Mouse (Mus musculus) left cerebral cortex, adult 9 months (tissue): ENCODE measurements at regions not wholly inside any gene's neighbourhood (a gene's known extent, or its start where the extent isn't known, plus 50 kb on each side); places are given as distances from the start of the nearest gene placed in this dataset.
A peak's percentile ranks its signal among the peaks of the same experiment; 100 is the strongest.

Source experiments
- DNase-seq, 2 experiments: peaks; one replicate each; pipeline ENCODE4 v3.0.0; 2022; ENCODE audit warnings: low spot score in 2 of 2

DNA sequence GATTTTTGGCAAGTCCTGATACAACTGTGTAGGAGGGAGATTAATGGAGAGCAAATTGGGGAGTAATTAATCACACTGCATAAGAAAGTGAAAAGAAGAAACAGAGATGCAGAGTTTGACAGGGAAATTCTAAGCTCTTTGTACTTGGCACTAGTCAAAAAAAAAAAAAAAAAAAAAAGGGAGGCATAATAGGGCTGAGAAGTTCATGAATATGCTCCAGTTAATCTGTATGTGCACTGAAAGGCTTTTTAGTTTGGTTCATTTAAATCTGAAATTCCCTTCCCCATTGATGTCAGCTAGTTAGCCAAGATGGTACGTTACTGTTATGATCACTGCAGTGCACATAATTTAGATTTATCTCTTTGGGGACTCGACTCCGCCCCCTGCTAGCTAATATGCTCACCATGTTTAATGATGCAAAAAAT is 470.8 kb upstream of the Map3k7 start:
- DNase-seq: no peak

DNA sequence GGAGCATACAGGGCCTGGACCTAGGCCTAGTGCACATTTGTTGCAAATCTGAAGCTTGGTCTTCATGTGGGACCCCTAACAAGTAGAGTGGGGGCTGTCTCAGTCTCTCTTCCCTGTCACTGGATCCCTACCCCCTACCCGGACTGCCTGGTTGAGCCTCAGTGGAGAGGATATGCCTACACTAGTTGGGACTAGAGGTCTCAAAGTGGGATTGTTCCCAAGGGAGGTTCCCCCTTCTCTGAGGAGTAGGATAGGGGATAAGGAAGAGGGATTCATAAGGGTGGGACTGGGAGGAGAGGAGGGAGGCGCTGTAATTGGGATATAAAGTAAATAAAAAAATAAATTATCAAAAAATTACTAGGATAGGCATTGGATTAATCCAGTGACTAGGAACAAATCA is 464.0 kb upstream of the Map3k7 start:
- DNase-seq: no peak

DNA sequence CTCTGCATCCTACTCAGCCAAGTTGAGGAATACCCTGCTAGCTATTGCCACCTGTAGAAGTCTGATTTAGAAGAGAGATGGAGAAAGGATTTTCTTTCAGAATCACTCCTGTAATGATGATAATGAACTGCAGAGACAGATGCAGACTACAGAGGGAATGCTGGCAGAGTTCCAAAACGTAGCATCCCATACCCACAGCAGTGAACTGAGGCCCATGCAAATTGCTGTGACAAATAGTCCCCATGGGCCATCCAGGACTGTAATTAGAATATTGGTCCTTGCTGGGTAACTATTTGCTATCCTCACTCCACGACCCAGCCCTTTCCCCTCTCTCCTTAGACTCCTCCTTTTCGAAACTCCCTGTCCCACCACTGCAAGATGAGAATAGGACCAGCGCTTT is 463.5 kb upstream of the Map3k7 start:
- no peak for DNase-seq

DNA sequence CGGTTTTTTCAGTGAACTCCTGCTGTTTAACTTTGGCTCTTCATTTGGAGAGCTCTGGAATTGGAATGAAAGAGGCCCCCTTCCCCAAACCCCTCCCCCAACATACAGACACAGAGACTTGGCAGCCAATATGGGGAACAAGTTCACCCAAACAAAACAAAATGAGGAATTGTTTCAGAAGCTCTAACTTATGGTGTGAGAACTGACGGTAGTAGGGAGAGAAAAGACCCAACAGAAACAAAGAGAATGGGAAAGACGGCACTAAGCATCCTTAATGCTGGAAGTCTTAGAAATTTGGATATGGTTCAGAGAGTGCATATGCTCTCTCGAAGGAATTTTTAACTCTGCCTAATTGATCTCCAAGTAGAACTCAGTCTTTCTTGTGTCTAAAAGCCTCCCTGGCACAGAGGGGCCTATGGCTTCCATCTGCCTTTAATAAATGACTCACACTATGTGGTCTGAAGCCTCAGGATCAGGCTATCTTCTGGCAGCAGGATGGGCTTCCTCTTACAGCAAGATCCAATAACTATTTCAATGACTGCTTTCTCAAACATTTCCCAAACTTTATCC is 438.2 kb upstream of the Map3k7 start:
- no peak for DNase-seq

DNA sequence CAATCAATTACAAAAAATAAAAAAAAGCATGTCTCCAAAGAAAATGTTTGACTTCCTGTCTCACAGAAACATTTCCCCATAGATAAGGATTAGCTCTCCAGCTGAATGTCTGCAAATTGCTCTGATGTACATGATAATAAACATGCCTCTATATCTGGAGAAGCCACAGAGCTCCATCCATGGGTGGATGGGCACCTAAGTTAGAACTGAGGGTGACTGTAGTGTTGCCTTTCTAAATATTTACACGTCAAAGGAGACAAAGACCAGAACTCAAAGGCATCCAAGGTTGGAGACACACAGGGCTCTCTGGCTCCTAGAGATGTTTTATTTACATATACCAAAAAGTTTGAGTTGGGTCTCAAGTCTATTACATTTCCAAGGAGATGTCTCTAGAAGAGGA is 427.1 kb upstream of the Map3k7 start:
- DNase-seq: no peak

DNA sequence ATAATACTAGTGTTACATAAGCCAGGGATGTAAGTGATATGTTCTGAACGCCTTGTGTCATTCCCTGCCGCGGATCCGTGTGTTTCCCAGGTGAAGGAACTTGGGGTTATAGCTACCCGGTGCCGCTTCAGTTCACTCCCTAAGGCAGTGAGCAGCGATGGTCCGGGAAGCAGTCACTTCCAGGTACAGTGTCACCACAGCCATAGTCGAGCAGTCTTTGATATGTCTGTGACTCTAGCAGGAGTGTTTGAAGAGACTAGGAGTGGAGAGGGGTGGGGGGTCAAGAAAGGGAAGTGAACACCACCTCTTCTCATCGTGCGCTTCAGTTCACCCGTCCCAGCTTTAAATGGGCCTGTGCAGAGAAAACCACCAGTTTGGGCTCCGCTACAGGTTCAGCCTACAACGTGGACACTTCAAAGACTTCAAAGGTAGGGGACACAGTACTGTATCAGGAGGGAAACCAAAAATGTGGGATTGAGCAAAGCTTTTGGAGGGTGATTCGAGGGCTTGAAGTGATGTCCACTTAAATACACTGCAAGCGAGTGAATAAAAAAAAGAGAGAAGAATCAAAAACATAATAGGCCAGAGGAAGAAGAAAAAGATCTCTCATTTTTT is 410.0 kb upstream of the Map3k7 start:
- DNase-seq: no peak

DNA sequence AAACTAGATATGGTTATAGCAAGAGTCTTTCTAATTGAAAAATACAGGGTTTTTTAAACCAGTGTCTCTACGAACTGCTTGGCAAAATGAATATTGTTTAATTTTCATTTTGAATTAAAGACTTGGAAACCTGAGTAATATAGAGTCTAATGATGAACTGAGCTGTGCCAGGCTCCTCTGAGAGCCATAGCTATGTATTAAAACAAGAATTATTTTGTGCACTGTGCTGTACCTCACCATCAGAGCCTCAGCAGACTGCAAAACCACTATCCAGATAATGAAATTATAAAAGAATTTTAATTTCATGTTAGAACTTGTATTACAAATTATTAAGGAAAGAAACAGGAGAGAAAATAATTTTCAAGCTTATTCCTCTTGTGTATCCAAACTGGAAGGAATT is 408.8 kb upstream of the Map3k7 start:
- no peak for DNase-seq

DNA sequence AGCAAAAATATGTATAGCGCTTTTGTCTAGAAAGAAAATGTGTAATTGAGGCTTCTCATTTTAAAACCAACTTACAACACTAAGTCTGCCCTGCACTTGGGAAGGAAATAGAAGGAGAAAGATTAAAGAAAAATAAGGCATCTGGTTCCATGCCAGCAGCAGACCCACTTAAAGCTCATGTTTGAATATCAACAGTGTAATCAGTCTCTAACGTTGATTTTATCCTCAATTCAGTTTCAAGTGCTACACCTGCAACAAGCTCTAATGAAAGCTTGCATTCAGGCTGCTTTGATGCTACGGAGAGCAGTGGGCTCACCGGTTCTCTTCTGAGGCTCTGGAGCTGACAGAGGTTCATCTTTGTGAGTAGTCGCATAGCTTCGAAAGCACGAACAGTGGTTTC is 406.6 kb upstream of the Map3k7 start:
- no peak for DNase-seq

DNA sequence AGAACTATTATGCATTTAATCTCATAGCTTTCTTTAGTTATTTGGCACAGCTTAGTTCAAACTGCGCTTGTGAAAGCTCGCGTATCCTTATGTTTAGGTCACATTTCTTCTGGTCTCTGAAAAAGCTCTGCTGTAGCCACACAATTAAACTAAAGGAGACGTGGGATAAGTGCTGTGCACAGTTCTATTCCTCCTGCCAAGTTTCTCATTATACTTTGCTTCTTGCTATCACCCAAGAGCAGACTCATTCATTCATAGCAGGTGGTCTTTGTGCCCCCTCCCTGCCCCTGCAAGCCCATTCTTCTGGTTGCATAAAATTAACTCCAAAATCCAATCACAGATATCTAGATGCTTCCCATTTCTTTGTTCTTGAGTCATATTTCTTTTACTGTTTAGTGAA is 403.6 kb upstream of the Map3k7 start:
- DNase-seq: no peak

DNA sequence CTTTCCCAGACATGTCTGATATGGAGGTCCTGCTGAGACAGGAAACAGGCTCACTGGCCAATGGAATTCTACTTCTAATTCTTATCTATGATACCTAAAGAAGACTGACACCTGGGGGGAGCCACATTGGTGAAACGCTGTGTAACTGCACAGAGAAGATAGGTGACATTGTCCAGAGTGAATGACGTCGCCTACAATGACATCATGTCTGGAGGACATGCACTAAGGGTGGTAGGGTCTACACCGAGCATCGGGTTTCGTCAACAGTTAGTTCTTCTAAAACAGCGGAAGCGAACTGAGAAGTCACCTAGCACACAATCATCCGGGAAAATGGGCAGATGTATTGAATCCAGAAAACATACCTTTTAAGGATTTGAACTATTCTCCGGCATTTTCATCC is 402.7 kb upstream of the Map3k7 start:
- no peak for DNase-seq

DNA sequence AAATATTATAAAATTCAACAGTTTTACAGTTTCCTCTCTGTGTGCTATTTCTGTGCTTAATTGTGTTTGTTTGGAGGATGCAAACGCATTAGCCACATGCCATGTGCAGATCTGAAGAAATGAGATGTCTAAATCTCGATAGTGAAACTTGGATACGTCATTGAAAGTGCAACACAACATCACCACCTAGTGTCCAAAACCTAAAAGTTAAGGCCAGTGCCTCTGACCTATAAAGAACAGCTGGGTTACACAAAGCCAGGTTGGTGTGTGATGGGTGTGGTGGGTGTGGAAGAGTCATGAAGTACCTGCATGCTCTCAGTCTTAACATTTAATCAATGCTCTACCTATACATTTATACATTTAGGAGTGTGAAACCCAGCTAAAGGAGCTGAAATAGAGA is 402.1 kb upstream of the Map3k7 start:
- peak in 1 of 2 experiments; percentile 29 for DNase-seq

DNA sequence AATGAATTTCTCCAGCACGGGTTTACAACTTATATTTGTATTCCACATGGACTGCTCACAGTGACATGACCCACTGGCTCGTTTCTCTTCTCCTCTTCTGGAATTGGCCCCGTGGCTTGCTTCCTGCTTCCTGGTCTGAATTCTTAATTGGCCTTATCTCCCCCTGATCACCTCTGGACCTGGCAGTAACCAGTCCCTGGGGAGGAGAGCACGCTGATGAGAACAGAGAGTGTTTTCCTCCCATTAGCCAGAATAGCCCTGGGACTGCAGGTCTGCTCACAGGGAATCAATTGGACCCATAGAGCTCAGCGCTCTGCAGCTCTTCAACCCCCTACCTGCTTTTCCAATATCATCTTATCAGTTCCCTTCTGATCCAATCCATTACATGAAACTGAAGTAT is 397.7 kb upstream of the Map3k7 start:
- no peak for DNase-seq

DNA sequence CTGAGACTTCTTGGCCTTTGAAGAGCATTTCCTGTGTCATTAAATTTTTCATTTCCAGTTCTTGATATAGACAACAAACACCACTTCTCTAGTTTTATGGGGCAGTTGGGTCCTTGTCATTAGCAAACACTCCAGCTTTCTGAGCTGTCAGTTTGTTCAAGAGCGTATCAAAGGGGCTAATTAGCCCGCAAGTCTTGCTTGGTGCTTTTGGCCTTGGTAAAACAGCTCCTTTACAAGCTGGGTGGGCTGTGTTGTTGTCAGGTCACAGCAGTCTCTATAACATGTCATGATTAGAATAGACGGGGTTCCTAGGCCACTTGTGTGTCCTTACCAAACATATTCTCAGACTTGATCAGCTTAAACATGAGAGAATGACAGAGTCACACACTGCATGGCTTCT is 397.1 kb upstream of the Map3k7 start:
- DNase-seq: no peak

DNA sequence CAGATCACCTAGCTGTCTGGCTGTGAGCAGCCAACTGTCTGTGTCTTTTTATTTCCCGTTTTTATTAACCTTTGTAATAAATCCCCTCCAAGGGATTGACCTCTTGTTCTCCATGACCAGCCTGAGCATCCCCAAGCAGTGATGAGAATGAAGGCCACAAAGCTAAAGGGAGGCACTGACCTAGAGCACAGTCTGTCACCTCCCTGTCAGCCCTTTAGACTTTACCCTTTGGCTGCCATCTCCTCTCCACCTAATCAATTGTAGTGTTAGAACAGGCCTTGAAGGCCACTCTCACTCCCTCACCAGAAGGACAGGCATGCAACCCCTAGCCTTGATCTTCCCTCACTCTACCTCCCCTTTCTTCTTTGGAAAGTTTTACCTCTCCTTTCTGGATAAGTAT is 394.2 kb upstream of the Map3k7 start:
- no peak for DNase-seq

DNA sequence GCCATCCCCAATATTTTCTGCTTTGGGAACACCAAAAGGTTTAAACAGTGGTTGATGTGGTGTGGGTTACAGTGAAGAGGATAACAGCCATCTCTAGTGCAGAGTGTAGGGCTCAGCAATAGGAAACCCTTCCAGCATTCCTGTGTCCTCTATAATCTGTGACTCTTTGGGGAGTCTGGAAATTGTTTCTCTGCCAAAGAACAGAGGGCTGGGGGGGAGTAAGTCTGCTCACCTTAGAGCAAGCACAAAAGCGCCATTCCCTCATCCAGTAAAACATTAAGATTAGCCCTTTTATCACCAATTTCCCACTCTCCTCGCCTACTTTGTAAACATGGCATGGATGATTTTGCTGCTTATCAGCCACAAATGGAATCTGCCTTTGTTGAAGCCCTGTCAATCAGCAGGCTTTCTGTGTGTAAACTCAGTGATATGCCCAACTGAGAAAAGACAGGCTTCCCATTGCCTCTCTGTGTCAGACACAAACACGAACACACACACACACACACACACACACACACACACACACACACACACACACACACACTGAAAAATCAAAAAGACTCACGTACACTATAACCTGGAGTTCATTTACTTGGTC is 386.8 kb upstream of the Map3k7 start:
- DNase-seq: no peak

DNA sequence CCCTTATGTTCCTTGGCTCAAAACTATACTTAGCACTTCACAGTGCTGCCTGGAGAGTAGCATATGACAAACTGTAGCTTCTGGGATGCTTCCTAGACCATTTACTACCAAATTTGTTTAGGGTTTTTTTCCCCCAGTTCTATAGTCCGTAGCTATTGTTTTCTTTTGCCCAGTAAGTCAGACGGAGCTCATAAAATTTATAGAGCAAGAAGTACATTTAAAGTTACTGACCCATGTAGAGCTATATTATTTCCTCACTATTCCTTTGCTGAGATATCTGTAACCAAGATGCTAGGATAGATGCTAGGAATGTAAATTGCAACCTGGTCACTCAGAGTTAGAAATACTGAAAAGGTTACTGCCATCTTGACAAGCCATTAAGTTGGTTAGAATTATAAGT is 380.4 kb upstream of the Map3k7 start:
- DNase-seq: no peak

DNA sequence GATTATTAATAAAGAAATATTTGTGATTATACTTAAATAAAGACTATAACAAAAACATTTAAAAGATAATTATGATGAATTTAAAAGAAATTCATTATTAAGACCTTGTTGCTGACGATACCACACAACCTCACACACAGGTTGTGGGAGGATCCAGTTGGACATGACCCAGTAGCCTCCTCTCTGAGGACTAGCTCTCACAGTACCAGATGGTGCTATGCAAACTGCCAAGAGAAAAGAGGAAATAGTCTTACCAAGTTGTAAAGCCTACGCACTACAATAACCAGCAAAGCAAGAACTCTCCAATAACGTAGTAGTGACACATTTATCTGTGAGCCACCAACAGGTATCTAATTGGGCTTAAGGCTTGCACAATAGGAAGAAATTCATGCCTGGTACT is 379.7 kb upstream of the Map3k7 start:
- DNase-seq: peak in 1 of 2 experiments; percentile 20

DNA sequence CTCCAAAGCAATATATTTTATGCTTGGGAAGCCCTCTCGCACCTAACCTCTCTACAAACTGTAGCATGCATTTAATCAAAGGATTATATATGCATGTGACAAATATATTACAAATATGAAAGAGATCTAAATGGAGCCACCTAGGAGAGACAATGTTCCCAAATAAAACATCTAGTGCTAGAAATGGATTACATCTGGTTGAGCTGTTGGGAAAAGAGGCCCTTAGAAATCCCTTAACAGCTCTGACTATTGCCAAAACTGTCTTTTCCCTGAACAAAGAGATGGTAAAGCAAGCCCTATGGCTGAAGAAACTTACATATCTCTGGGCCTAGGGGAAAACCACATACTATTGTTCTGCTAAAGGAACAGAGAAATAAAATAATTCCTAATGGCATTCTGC is 369.8 kb upstream of the Map3k7 start:
- no peak for DNase-seq

DNA sequence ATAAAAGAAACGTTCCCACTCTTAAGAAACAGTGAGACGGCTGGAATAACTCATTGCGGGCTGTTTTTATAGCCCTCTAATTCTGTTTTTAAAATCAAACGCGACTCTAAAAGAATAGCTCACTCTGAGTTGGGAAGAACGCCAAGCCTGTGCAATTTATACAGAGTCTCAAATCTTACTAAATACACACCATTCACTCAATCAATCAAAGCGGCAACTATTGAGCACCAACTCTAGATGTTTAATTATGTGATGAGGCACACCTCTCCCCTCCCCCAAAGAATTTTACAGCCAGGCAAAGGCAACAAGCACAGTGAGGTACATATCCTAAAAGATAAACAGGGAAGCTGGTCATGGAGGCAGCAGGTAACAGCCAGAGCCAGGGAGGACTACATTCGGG is 362.4 kb upstream of the Map3k7 start:
- DNase-seq: no peak

DNA sequence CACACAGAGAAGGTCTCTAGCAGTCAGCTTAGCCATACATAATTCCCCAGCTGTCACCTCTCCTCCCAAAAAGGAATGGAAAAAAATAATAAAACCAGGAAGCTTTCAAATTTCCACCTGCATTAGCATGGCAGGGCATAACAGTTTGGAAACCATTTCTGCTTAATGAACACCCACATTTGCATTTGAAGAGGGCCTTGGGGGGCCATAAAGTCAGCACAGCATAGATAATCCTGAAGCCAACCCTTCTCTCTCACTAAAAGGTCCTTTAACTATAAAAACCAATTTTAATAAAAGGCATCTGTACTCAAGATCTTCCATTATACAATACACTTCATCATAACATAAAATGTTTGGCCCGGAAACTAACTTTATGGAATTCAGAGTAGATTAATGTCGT is 360.1 kb upstream of the Map3k7 start:
- DNase-seq: no peak

DNA sequence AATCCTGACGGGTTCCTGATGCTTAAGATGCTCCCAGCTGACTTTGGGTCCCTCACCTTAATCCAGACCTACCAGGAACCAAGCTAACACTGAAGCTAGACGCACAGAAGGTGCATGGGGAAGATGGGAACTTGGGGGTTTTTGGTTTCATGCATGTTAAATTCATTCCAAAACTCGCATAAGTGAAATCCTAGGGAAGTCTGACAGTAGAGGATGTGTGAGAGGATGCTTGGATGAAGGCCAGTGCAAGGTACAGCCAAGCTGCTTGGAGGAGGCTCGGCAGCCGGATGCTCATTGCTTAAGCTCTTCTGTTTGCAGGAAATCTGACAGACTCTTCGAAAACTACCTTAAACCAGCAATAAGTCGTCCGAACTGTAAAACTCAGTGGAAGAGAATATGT is 355.1 kb upstream of the Map3k7 start:
- DNase-seq: peak in 1 of 2 experiments; percentile 55

DNA sequence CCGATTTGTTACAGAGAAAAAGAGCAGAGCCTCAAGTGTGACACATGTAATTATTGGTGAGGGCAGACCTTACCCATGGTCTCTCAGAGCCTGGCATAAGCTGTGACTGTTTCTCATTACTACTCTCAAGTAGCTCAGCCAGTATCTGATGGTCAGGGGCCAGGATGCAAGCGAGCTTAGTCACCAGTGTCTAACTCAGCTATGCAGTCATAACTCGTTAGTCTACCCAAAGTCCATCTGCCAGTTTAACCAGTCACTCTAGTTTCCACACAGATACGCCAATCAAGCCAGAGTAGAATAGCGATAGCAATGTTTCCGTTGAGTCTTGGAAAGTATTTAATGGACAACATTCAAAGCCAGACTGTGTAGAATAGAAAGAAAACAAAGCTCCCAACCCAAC is 354.3 kb upstream of the Map3k7 start:
- no peak for DNase-seq

DNA sequence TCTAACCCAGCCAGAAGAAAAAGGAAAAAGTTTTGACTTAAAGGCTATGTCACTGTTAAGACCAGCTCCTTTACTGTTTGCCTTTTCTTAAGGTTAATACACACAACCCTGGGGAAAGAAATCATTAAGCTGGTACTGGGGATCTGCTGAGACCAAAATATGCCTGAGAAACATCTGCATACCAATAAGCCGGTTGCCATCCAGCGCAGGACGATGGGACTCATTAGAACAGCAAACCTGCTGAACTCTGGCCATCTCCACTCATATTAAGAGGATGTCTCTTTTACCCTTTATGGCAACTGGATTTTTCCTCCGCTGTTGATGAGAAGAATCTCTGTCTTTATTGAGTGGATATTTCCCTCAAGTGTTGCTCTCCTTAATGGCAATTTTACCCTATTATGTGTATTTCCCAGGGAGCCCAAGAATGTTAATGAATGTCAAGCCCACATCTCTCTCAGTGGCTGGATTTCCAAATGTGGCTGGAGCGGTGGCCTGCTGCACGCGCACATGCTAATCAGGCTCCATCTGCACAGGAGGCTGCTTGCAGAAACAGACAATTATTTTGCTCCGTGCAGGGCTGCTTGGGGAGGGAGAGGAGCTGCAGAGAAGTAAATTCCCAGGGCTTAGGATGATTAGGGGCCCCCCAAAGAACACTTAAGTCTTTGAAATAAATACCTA is 351.6 kb upstream of the Map3k7 start:
- DNase-seq: no peak
